7 mouse cellular contexts compared by ENCODE assay signal in the genomic region with DNA sequence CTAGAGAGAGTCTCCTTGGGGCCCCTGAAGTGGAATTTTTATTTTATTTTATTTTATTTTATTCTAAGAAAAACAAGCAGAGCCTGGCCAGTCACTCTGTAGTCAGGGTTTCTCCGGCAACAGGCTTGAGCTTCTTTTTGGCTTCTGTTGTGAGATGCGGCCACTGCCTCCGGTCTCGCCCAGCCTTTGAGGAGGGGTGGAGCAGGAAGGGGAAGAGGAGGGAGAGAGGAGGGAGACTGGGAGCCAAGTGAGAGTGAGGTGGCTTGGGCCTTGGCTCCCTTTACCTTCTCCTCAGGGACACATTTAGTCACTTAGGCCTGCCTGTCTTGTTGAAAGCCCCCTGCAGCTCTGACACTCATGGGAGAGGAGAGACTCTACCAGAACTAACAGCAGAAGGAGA.
DNase-seq lines count a peak whose midpoint lies in the region; ATAC-seq lines count a peak whose summit lies in the region.

No protein-coding gene starts in this region.

- no peak overlapping the region for H3K4me3 ChIP-seq in liver, embryonic 16.5 days (ENCODE audit: low read depth, low read length)
- no peak overlapping the region for H3K4me3 ChIP-seq in liver, embryonic 11.5 days (ENCODE audit: low read depth, low read length)
- H3K4me3 ChIP-seq in embryonic facial prominence, embryonic 13.5 days, result peak overlapping the region; percentile 51
- H3K4me3 ChIP-seq in intestine, embryonic 14.5 days (ENCODE audit: low read depth, low read length), result no peak overlapping the region
- H3K4me3 ChIP-seq in neural tube, embryonic 13.5 days, result peak overlapping the region; percentile 66

- no peak overlapping the region for H3K9ac ChIP-seq in liver, embryonic 16.5 days (ENCODE audit: low read depth, low read length)
- H3K9ac ChIP-seq in liver, embryonic 11.5 days (ENCODE audit: low read depth, low read length), result no peak overlapping the region
- no peak overlapping the region for H3K9ac ChIP-seq in embryonic facial prominence, embryonic 13.5 days
- no peak overlapping the region for H3K9ac ChIP-seq in intestine, embryonic 14.5 days (ENCODE audit: low read length)
- peak overlapping the region; percentile 82 for H3K9ac ChIP-seq in neural tube, embryonic 13.5 days

- 76% methylated on average over 4 of the region's 4 CpGs for WGBS in liver, embryonic 16.5 days (ENCODE audit: insufficient replicate concordance)
- 57% methylated on average over 4 of the region's 4 CpGs for WGBS in liver, embryonic 11.5 days
- 48% methylated on average over 4 of the region's 4 CpGs for WGBS in embryonic facial prominence, embryonic 13.5 days
- 66% methylated on average over 4 of the region's 4 CpGs for WGBS in intestine, embryonic 14.5 days
- WGBS in neural tube, embryonic 13.5 days, result 17% methylated on average over 4 of the region's 4 CpGs

- H3K27ac ChIP-seq in liver, embryonic 16.5 days (ENCODE audit: low read length), result 0 out of 2 replicates have a peak overlapping the region, but pooled peaks have one; percentile 14
- H3K27ac ChIP-seq in liver, embryonic 11.5 days (ENCODE audit: low read depth, low read length), result no peak overlapping the region
- H3K27ac ChIP-seq in embryonic facial prominence, embryonic 13.5 days, result no peak overlapping the region
- H3K27ac ChIP-seq in intestine, embryonic 14.5 days (ENCODE audit: low read depth), result no peak overlapping the region
- H3K27ac ChIP-seq in neural tube, embryonic 13.5 days (replicated peaks), result peak overlapping the region; percentile 93

- H3K27me3 ChIP-seq in liver, embryonic 16.5 days (ENCODE audit: control insufficient read depth, insufficient read depth, low read depth, low read length), result peaks cover 12% of the 10 kb centered on the region
- peaks cover 9% of the 10 kb centered on the region; the same call in 1 of the 2 replicates for H3K27me3 ChIP-seq in liver, embryonic 11.5 days (replicated peaks; ENCODE audit: control insufficient read depth, insufficient read depth, low read length)
- H3K27me3 ChIP-seq in embryonic facial prominence, embryonic 13.5 days, result 0 out of 2 replicates have a peak, but pooled peaks cover 5% of the 10 kb centered on the region
- 0 out of 2 replicates have a peak, but pooled peaks cover 5% of the 10 kb centered on the region for H3K27me3 ChIP-seq in intestine, embryonic 14.5 days (replicated peaks; ENCODE audit: control insufficient read depth, insufficient read depth, low read length)
- H3K27me3 ChIP-seq in neural tube, embryonic 13.5 days, result no peaks in the 10 kb centered on the region

- no peak overlapping the region for H3K4me2 ChIP-seq in liver, embryonic 16.5 days (ENCODE audit: low read depth, low read length)
- no peak overlapping the region for H3K4me2 ChIP-seq in liver, embryonic 11.5 days
- H3K4me2 ChIP-seq in embryonic facial prominence, embryonic 13.5 days, result peak overlapping the region; percentile 85
- H3K4me2 ChIP-seq in intestine, embryonic 14.5 days (ENCODE audit: low read length), result peak overlapping the region; percentile 87
- H3K4me2 ChIP-seq in neural tube, embryonic 13.5 days, result peak overlapping the region; percentile 81

- H3K9me3 ChIP-seq in liver, embryonic 16.5 days (replicated peaks; ENCODE audit: control insufficient read depth, low read length), result no peaks in the 10 kb centered on the region
- no peaks in the 10 kb centered on the region for H3K9me3 ChIP-seq in liver, embryonic 11.5 days (ENCODE audit: control insufficient read depth, low read length)
- no peaks in the 10 kb centered on the region for H3K9me3 ChIP-seq in embryonic facial prominence, embryonic 13.5 days
- no peaks in the 10 kb centered on the region for H3K9me3 ChIP-seq in intestine, embryonic 14.5 days (ENCODE audit: control insufficient read depth, low read length)
- H3K9me3 ChIP-seq in neural tube, embryonic 13.5 days, result no peaks in the 10 kb centered on the region

- no peak for DNase-seq in liver, embryonic 11.5 days (ENCODE audit: low spot score)
- no peak for DNase-seq in intestine, embryonic 14.5 days (ENCODE audit: low spot score)
- DNase-seq in layer of hippocampus, adult 18-20 months (ENCODE audit: low spot score in 2 of 2), result no peak

- peaks cover 3% of the 10 kb centered on the region for H3K4me1 ChIP-seq in liver, embryonic 16.5 days (ENCODE audit: control insufficient read depth, low read depth, low read length)
- H3K4me1 ChIP-seq in liver, embryonic 11.5 days (replicated peaks; ENCODE audit: control insufficient read depth, insufficient read depth, low read length), result peaks cover 7% of the 10 kb centered on the region
- peaks cover 35% of the 10 kb centered on the region for H3K4me1 ChIP-seq in embryonic facial prominence, embryonic 13.5 days
- peaks cover 8% of the 10 kb centered on the region; the same call in 1 of the 2 replicates for H3K4me1 ChIP-seq in intestine, embryonic 14.5 days (replicated peaks; ENCODE audit: control insufficient read depth, insufficient read depth, low read length)
- H3K4me1 ChIP-seq in neural tube, embryonic 13.5 days (replicated peaks), result peaks cover 62% of the 10 kb centered on the region

- no peaks in the 10 kb centered on the region for H3K36me3 ChIP-seq in liver, embryonic 16.5 days (ENCODE audit: control insufficient read depth, insufficient read depth)
- no peaks in the 10 kb centered on the region for H3K36me3 ChIP-seq in liver, embryonic 11.5 days (ENCODE audit: control insufficient read depth, insufficient read depth, low read length)
- H3K36me3 ChIP-seq in embryonic facial prominence, embryonic 13.5 days, result no peaks in the 10 kb centered on the region
- no peaks in the 10 kb centered on the region for H3K36me3 ChIP-seq in intestine, embryonic 14.5 days (ENCODE audit: control insufficient read depth, insufficient read depth, low read length)
- H3K36me3 ChIP-seq in neural tube, embryonic 13.5 days, result no peaks in the 10 kb centered on the region

- no peak for ATAC-seq in liver, embryonic 16.5 days (ENCODE audit: low read depth)
- no peak for ATAC-seq in liver, embryonic 11.5 days (replicated peaks; ENCODE audit: low FRiP score)
- ATAC-seq in embryonic facial prominence, embryonic 13.5 days (ENCODE audit: insufficient number of reproducible peaks, insufficient read depth, low FRiP score, low TSS enrichment, low read depth), result no peak
- no peak for ATAC-seq in intestine, embryonic 14.5 days (replicated peaks; ENCODE audit: low FRiP score, low TSS enrichment, low read depth)
- ATAC-seq in neural tube, embryonic 13.5 days (ENCODE audit: low read depth), result no peak
- no peak for ATAC-seq in inflammation-experienced regulatory T-cells, adult 6 months

Comparison
In these comparisons a context has a peak if more than half of its experiments do, and no peak if none do; other contexts are left out.
1. H3K27ac ChIP-seq: peak in liver, embryonic 16.5 days (single experiment) and neural tube, embryonic 13.5 days (single experiment); none in liver, embryonic 11.5 days (single experiment), embryonic facial prominence, embryonic 13.5 days (single experiment) and intestine, embryonic 14.5 days (single experiment).
2. H3K4me2 ChIP-seq: peak in embryonic facial prominence, embryonic 13.5 days (single experiment), intestine, embryonic 14.5 days (single experiment) and neural tube, embryonic 13.5 days (single experiment); none in liver, embryonic 16.5 days (single experiment) and liver, embryonic 11.5 days (single experiment).
3. H3K4me3 ChIP-seq: peak in embryonic facial prominence, embryonic 13.5 days (single experiment) and neural tube, embryonic 13.5 days (single experiment); none in liver, embryonic 16.5 days (single experiment), liver, embryonic 11.5 days (single experiment) and intestine, embryonic 14.5 days (single experiment).